In genomic region chr14:20250237-20251171, GRCm38 (mm10) we compare ENCODE assay signal across 11 mouse cellular contexts. TPM values are rescaled to one million over a fixed set of nuclear protein-coding genes. Genes with fewer than 3 reads are reported as not detected.
DNase-seq lines count a peak whose midpoint lies in the region; ATAC-seq and TF ChIP-seq lines count a peak whose summit lies in the region.
"Had no signal": no experiment of that assay in that cellular context is flagged by ENCODE, and none has a peak within 500 bp of the region (broad histone marks: within the 10 kb centered on the region; RNA-seq: fewer than 3 reads in every experiment).

No protein-coding gene starts in this region.

- no peak overlapping the region for H3K4me2 ChIP-seq in hindbrain, postnatal 0 days (ENCODE audit: low read depth, low read length)

- ATAC-seq in hindbrain, postnatal 0 days = peak; percentile 75

- no peaks in the 10 kb centered on the region for H3K4me1 ChIP-seq in hindbrain, postnatal 0 days (ENCODE audit: insufficient read depth, low read length)

- no peaks in the 10 kb centered on the region for H3K27me3 ChIP-seq in hindbrain, postnatal 0 days (ENCODE audit: insufficient read depth, low read length)

- no peak overlapping the region for H3K9ac ChIP-seq in hindbrain, postnatal 0 days (replicated peaks; ENCODE audit: low read length)

- no peaks in the 10 kb centered on the region for H3K9me3 ChIP-seq in hindbrain, postnatal 0 days (ENCODE audit: low read length)

- WGBS in hindbrain, postnatal 0 days = 43% methylated on average over 14 of the region's 14 CpGs

- peak overlapping the region; percentile 9; the same call in 1 of the 2 replicates for H3K27ac ChIP-seq in hindbrain, postnatal 0 days

- no peak overlapping the region for H3K4me3 ChIP-seq in hindbrain, postnatal 0 days (ENCODE audit: low read length)
- H3K4me3 ChIP-seq: myocyte had no signal

- TF ChIP-seq CTCF in hindbrain, postnatal 0 days (IDR thresholded peaks at IDR 0.05; ENCODE audit: low read depth) = no peak

- DNase-seq in adrenal gland, postnatal 36 days = peak; percentile 7 to 31
- DNase-seq in adrenal gland, postnatal 4 days (ENCODE audit: low spot score in 2 of 2) = no peak
- peak; percentile 18 to 22 for DNase-seq in left cerebral cortex, adult 8-10 months (ENCODE audit: low spot score in 2 of 2)
- DNase-seq in left cerebral cortex, adult 11 months (ENCODE audit: low spot score) = no peak
- DNase-seq in hindbrain, postnatal 0 days (ENCODE audit: low spot score) = peak; percentile 46
- peak; percentile 67 to 68 for DNase-seq in right cerebral cortex, postnatal 10 days (ENCODE audit: low spot score in 2 of 2)
- DNase-seq in natural killer cell, adult 2 months (ENCODE audit: low spot score in 2 of 2) = no peak
- DNase-seq in kidney, adult 8-10 months = no peak
- DNase-seq: B cell, adult 2 months; kidney, adult 9 months had no signal

- H3K36me3 ChIP-seq in hindbrain, postnatal 0 days (ENCODE audit: insufficient read depth, low read length) = no peaks in the 10 kb centered on the region

RNA-seq across cellular contexts. Expression of gene Kcnk16, which starts 18.5 kb away (rescaled TPM):
- not detected for total RNA-seq in adrenal gland, postnatal 36 days (2021)
- 1 to 10 TPM in 1 of 2 experiments, under 1 TPM in 1; 0.14 to 3.5 TPM for total RNA-seq in adrenal gland, postnatal 4 days (2021)
- total RNA-seq in left cerebral cortex, adult 8-10 months (2022) = not detected
- total RNA-seq in hindbrain, postnatal 0 days (2014; rRNA removed) = 0.18 TPM in 1 of 2 replicates, not detected in the other
- not detected in 2 replicates for polyA plus RNA-seq in hindbrain, postnatal 0 days (2015; fragmentation: Nextera tagmentation; extraction: Ambion mirVana)
- polyA plus RNA-seq: myocyte had no signal

RNA-seq across cellular contexts. Expression of gene Nudt13, which starts 44.0 kb away (rescaled TPM):
- total RNA-seq in adrenal gland, postnatal 36 days (2021) = 10 to 100 TPM; 38.7 to 47.9 TPM
- total RNA-seq in adrenal gland, postnatal 4 days (2021) = 10 to 100 TPM; 32.8 to 44.5 TPM
- 10 to 100 TPM; 18.9 to 23.2 (median 21.2) TPM for total RNA-seq in left cerebral cortex, adult 8-10 months (2022)
- 10.3 and 13.4 TPM in 2 replicates for total RNA-seq in hindbrain, postnatal 0 days (2014; rRNA removed)
- 11.2 and 12.0 TPM in 2 replicates for polyA plus RNA-seq in hindbrain, postnatal 0 days (2015; fragmentation: Nextera tagmentation; extraction: Ambion mirVana)

Comparison
In these comparisons a context has a peak if more than half of its experiments do, and no peak if none do; other contexts are left out.
1. DNase-seq: peak in adrenal gland, postnatal 36 days (2 of 2), left cerebral cortex, adult 8-10 months (2 of 2), hindbrain, postnatal 0 days (single experiment) and right cerebral cortex, postnatal 10 days (2 of 2); none in adrenal gland, postnatal 4 days (0 of 2), left cerebral cortex, adult 11 months (single experiment), natural killer cell, adult 2 months (0 of 2) and kidney, adult 8-10 months (0 of 2).